Mouse (Mus musculus) retina, postnatal 1 day (tissue): ENCODE data around the gene Gpr132.
A peak's percentile ranks its signal among the peaks of the same experiment; 100 is the strongest.

Experiments used
- DNase-seq: peaks from one replicate; pipeline ENCODE4 v3.0.0-alpha.2; 2012

Gene Gpr132

GRCm38 (mm10) chr12:112868178-112869087 lies at the start of gene Gpr132:
Gpr132 (minus strand) TSS chr12:112868228.
- DNase-seq: peak; percentile 47

GRCm38 (mm10) chr12:112917486-112917885 lies 49.5 kb upstream of the Gpr132 start:
- no peak for DNase-seq

- DNase-seq: no peak
Observed at GRCm38 (mm10) chr12:112916698-112917400, 48.8 kb upstream of the Gpr132 start.

DNA sequence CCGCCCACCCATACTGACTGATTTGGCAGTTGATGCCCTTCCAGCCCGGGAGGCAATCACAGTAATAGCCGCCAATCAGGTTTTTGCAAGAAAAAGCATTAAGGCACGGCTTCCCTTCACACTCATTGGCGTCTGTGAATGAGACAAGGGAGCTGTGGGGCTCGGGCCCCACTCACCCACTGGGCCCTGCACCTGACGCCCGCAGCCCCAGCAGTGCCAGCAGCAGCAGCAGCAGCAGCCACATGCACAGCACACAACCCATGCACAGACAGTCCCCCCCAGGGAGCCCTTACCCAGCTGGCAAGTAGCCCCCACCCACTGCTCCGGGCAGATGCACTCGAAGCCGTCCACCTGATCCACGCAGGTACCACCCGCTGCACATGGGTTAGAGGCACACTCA lies 47.6 kb upstream of the Gpr132 start:
- DNase-seq: no peak

- no peak for DNase-seq
Observed at GRCm38 (mm10) chr12:112914527-112914926, 46.5 kb upstream of the Gpr132 start.

DNA sequence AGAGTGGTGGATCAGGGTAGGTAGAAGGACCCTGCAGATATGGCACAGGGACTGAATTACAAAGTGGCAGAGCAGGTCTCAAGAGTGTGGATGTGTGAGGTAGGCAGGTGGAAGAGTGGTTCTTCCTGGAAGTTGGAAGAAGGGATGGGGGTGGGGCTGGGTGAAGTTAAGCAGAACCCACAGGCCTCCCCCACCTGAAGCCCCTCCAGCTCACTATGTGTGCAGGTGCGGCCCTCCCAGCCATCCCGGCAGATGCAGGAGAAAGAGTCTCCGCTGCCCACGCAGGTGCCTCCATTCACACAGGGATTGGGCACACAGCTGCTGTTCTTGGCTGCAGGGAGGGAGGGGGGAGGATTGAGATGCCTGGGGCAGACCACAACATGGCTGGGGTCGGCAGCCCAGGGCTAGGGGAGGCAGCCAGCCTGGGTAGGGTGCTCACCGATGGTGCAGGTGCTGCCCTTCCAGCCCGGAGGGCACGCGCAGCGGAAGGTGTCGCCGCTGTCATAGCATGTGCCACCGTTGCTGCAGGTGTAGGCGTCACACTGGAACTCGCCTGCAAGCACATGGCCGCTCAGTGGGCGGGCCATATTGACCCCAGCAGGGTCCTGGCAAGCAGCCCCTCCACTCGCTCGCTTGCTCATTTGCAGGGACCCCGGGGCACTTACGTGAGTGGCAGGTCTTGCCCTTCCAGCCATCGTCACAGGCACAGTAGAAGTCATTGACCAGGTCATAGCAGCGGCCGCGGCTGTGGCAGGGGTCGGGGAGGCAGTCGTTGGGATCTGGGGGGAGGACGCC lies 45.1 kb upstream of the Gpr132 start:
- no peak for DNase-seq

DNA sequence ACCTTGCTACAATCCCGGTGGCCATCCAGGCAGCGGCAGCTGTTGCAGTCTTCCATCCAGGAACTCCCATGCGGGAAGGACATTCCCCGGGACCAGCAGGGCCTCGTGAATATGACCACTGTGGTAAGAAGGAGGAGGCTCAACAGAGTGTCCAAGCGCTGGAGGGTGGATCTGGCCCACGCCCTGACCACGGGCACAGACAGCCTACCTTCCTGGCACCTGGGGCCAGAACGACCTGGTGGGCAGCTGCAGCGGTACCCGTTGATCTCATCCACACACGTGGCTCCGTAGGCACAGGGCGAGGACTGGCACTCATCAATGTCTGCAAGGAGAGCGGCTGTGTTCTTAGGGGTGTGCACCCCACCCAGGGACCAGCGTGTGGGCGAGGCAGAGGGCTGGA lies 43.7 kb upstream of the Gpr132 start:
- DNase-seq: no peak

GRCm38 (mm10) chr12:112908991-112909390 lies 41.0 kb upstream of the Gpr132 start:
- DNase-seq: no peak

DNA sequence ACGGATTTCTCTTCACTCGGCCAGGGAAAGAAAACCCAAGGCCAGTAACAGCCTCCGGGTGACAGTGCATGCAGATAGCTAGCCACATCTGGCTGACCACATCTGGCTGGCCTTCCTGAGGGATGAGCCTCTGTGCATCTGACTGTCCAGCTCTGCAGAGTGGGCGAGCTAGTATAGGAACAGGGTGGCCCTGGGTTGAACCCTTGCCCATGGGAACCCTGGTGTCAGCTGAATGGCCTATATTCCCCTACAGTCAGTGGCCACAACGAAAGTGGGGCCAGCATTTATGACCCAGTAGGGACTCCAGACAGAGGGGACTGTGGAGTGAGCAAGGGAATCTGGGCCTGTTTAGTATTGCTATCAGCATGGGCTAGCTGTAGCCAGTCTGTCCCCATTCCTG lies 37.0 kb upstream of the Gpr132 start:
- DNase-seq: no peak

- DNase-seq: no peak
Observed at GRCm38 (mm10) chr12:112903941-112904340, 35.9 kb upstream of the Gpr132 start.

DNA sequence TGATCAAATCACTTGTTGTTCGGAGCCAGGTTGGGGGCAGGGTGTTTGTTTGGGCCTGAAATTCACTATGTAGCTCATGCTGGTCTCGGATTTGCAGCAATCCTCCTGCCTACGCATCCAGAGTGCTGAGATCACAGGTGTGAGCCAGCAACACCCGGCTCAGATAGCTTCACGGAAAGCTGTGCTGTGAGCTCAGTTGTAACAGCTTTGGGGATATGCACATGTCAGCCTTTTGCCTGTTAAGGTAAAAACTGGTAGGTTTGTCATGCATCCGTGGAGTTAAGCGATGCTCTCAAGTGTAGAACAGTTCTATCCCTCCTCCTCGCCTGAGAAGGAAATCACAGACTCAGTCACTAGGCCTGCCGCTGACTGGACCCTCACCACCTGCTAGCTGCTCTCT lies 32.6 kb upstream of the Gpr132 start:
- DNase-seq: no peak

DNA sequence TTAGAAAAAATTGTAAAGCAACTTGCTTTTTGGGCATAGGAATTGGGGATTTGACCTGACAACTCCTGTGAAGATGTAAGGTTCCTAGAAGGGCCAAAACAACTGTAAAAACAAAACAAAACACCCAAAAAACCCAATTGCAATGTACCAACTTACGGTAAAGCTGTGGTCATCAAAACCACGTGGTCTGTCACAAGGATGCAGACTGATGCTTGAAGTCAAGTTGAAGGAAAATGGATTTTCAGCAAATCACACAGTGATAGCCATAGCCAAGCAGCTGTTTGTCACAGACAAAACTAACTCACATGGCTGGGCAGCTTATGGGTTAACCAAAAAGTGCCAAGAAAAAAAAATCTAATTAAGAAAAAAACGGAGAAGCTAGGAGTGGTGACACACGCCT lies 30.9 kb upstream of the Gpr132 start:
- no peak for DNase-seq

GRCm38 (mm10) chr12:112898351-112898750 lies 30.3 kb upstream of the Gpr132 start:
- no peak for DNase-seq

DNA sequence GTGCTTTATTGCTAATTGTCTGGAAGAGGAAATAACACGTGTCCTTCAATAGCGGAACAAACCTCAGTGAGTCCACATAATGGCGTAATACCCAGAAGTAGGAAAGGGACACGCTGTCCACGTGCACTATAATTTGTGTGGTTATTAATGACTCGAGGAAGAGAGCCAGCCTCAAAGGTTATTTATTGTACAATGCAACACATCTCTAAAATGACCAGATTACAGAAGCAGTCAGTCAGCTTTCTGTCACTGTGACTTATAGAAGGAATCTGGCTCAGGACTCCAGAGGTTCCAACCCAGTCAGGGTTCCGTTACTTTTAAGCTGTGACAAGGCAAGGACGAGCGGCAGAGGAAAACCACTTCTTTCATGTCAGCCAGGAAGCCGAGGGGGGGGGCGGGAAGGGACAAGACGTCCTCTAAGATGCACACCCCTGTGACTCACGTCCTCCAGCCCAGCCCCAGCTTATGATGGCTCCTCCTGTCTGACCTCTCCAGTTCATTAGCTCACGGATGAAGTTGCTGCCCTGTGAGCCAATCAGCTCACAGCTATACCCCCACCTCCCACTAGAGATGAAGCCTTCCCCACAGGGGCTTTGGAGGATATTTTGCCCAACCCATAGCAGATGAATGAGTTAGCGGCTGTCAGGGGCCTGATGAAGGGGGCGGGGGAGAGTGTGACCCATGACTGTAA lies 29.6 kb upstream of the Gpr132 start:
- peak; percentile 91 for DNase-seq

GRCm38 (mm10) chr12:112894969-112895368 lies 26.9 kb upstream of the Gpr132 start:
- DNase-seq: no peak

GRCm38 (mm10) chr12:112894303-112894884 lies 26.4 kb upstream of the Gpr132 start:
- DNase-seq: no peak

DNA sequence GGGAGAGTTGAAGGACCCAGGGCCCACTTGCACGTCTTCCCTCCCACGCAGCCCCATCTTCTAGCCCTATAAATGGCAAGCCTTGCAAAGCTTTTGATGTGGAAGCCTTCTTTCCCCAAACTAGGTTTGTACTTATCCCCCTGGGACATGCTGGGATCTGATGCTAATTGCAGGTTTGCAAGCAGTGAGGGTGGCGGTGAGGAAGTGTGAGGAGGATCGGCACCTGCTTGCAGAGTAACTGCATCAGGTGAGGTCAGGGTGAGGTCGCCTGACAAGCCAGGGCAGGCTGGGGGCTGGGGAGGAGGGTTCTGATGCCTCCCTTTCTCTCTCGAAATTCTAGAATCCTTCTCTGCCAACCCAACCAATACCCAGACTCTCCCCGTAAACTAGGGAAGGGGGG lies 17.4 kb upstream of the Gpr132 start:
- DNase-seq: no peak

DNA sequence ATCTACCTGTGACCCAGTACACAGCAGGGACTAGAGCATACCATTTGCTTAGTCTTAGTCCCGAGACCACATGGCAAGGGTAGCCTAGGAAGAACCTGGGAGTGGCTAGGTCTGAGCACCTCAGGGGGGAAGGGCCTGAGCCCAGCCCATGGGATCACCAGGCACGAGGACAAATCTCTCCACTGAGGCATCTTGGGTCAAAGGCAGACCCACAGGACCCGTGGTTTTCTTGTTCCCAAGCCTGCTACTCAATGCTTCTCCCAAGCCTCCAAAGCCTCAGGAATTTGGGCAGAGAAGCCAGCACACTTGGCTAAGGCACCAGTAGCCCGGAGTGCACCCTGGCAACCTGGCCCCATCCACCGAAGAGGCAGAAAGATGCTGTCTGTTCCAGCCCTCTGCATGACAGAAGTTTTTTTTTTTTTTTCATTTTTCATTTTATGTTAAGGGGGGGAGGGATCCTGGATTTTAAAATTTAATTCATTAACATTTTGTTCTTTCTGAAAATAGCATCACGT lies 13.3 kb upstream of the Gpr132 start:
- no peak for DNase-seq

- DNase-seq: no peak
Observed at GRCm38 (mm10) chr12:112880661-112881060, 12.6 kb upstream of the Gpr132 start.

DNA sequence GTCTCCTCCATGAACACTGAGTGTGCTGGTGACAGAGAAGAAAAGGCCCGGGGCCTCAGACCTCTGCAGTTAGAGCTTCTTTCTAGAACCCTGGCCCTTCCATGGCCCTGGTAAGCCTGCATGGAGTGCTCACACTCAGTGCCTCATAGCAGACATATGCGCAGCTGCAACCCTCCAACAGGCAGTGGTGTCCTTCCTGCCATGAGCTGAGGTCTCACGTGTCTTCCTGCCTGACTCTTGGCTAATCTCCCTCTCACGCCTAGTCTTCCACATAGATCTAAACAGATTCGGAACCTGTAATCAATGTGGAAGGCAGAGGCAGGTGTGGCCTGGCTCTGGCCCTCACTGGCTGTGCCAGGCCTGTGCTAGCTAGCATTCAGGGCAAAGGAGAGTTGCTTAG lies 11.7 kb upstream of the Gpr132 start:
- no peak for DNase-seq

GRCm38 (mm10) chr12:112877607-112878020 lies 9.6 kb upstream of the Gpr132 start:
- peak; percentile 44 for DNase-seq

GRCm38 (mm10) chr12:112877073-112877576 lies 9.1 kb upstream of the Gpr132 start:
- DNase-seq: no peak
